Mouse (Mus musculus) adrenal gland, postnatal 25 days (tissue): ENCODE measurements around the gene Cks1b. TPM values are rescaled to one million over a fixed set of nuclear protein-coding genes. Genes with fewer than 3 reads are reported as not detected.
A peak's percentile ranks its signal among the peaks of the same experiment; 100 is the strongest.

Source experiments
- DNase-seq: peaks from one replicate; pipeline ENCODE4 v3.0.0; 2021; ENCODE audit warnings: mixed read lengths
- total RNA-seq: library from RNA; stranded (reverse); gene quantifications from 2 replicates; pipeline ENCODE4 v1.2.3, GENCODE M21; 2021

The Cks1b gene
- total RNA-seq, 1 experiment from 2014 or later = 26.2 TPM

GRCm38 (mm10) chr3:89382033-89382882, 35.9 kb downstream of the Cks1b start:
- no peak for DNase-seq

- no peak for DNase-seq
Observed at GRCm38 (mm10) chr3:89381233-89381632, 37.0 kb downstream of the Cks1b start.

- DNase-seq = no peak
Observed at GRCm38 (mm10) chr3:89380711-89381110, 37.5 kb downstream of the Cks1b start.

- DNase-seq = no peak
Observed at GRCm38 (mm10) chr3:89380291-89380690, 37.9 kb downstream of the Cks1b start.

GRCm38 (mm10) chr3:89379388-89380131, 38.6 kb downstream of the Cks1b start:
- DNase-seq = no peak

GRCm38 (mm10) chr3:89378394-89379067, 39.7 kb downstream of the Cks1b start:
- DNase-seq = peak; percentile 70

- DNase-seq = no peak
Observed at GRCm38 (mm10) chr3:89377831-89378230, 40.4 kb downstream of the Cks1b start.

GRCm38 (mm10) chr3:89373581-89374231, 44.5 kb downstream of the Cks1b start:
- DNase-seq = no peak

GRCm38 (mm10) chr3:89367338-89367737, 50.8 kb downstream of the Cks1b start:
- no peak for DNase-seq

- DNase-seq = no peak
Observed at GRCm38 (mm10) chr3:89365486-89366414, 52.4 kb downstream of the Cks1b start.

Other genes starting within 250 kb of the Cks1b start
- 98.4 and 112 TPM in 2 replicates for gene Scamp3, start 240.9 kb downstream of the Cks1b start, total RNA-seq
- gene Fam189b, start 235.2 kb downstream of the Cks1b start, total RNA-seq = 17.1 and 23.7 TPM in 2 replicates
- 72.4 and 79.0 TPM in 2 replicates for gene Gba, start 215.5 kb downstream of the Cks1b start, total RNA-seq
- gene Thbs3, start 203.2 kb downstream of the Cks1b start, total RNA-seq = 6.1 and 8.7 TPM in 2 replicates
- gene Mtx1, start 191.3 kb downstream of the Cks1b start, total RNA-seq = 143 and 154 TPM in 2 replicates
- not detected in 2 replicates for gene Muc1, start 189.3 kb downstream of the Cks1b start, total RNA-seq
- 126 and 127 TPM in 2 replicates for gene Krtcap2, start 172.4 kb downstream of the Cks1b start, total RNA-seq
- 2.6 and 3.2 TPM in 2 replicates for gene Trim46, start 172.1 kb downstream of the Cks1b start, total RNA-seq
- gene Dpm3, start 159.0 kb downstream of the Cks1b start, total RNA-seq = 106 and 137 TPM in 2 replicates
- 44.7 and 51.4 TPM in 2 replicates for gene Slc50a1, start 147.8 kb downstream of the Cks1b start, total RNA-seq
- gene Efna1, start 137.2 kb downstream of the Cks1b start, total RNA-seq = 11.6 and 17.2 TPM in 2 replicates
- 0.27 TPM in 1 of 2 replicates, not detected in the other for gene Efna3, start 95.4 kb downstream of the Cks1b start, total RNA-seq
- gene Efna4, start 80.4 kb downstream of the Cks1b start, total RNA-seq = 1.7 TPM in 1 of 2 replicates, not detected in the other
- 50.4 and 65.1 TPM in 2 replicates for gene Adam15, start 68.4 kb downstream of the Cks1b start, total RNA-seq
- gene Dcst2, start 56.4 kb downstream of the Cks1b start, total RNA-seq = 0.38 and 0.76 TPM in 2 replicates
- gene Dcst1, start 53.1 kb downstream of the Cks1b start, total RNA-seq = 0.55 TPM in 1 of 2 replicates, not detected in the other
- gene Zbtb7b, start 23.6 kb downstream of the Cks1b start, total RNA-seq = 98.2 and 110 TPM in 2 replicates
- 3.1 TPM in 1 of 2 replicates, not detected in the other for gene Lenep, start 15.6 kb downstream of the Cks1b start, total RNA-seq
- gene Flad1, start 6.5 kb downstream of the Cks1b start, total RNA-seq = 34.7 and 35.4 TPM in 2 replicates
- 74.4 and 101 TPM in 2 replicates for gene Shc1, start 60 bp upstream of the Cks1b start, total RNA-seq
- gene Pygo2, start 11.8 kb upstream of the Cks1b start, total RNA-seq = 38.6 and 46.8 TPM in 2 replicates
- 37.9 and 51.1 TPM in 2 replicates for gene Pbxip1, start 18.3 kb upstream of the Cks1b start, total RNA-seq
- 31.7 and 53.8 TPM in 2 replicates for gene Pmvk, start 36.2 kb upstream of the Cks1b start, total RNA-seq
- gene Kcnn3, start 101.8 kb upstream of the Cks1b start, total RNA-seq = 4.1 and 5.5 TPM in 2 replicates